Mouse (Mus musculus): ENCODE data around the gene Tsc2.

DNA sequence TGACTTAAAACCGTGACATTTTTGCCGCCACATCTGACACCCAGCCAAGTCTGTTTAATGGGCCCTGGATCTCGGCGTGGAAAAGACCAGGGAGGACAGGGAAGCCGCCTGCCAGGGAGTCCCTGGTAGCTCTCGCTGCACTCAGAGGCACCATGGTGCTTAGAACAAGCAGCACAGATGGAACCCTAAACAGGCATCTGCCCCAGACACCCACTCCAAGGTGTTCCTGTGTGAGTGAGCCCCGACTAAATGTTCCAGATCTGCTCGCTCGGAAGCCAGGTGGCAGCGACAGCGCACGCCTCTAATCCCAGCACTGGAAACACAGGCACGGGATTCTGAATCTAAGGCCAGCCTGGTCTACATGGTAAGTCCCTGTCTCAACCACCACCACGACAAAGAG is 2.4 kb downstream of the Tsc2 start:
- TF ChIP-seq CTCF (IDR thresholded peaks at IDR 0.05; ENCODE audit: low read depth, low read length): no peak
- TF ChIP-seq POLR2A (IDR thresholded peaks at IDR 0.05; ENCODE audit: insufficient read depth, low read length): no peak

Measured in ES-Bruce4 (cell line).